Mouse (Mus musculus) G1E (cell line): ENCODE measurements around the gene Pelp1. TPM values are rescaled to one million over a fixed set of nuclear protein-coding genes. Genes with fewer than 3 reads are reported as not detected.
A peak's percentile ranks its signal among the peaks of the same experiment; 100 is the strongest.

ENCODE experiments used
- ATAC-seq: 2 replicates; pipeline ENCODE4 v1.8.0; 2016; ENCODE audit warnings: mild to moderate bottlenecking; ENCODE audit not compliant: insufficient number of reproducible peaks, poor library complexity, low FRiP score, severe bottlenecking; ENCODE audit errors: extremely low read depth
- DNase-seq: peaks from one replicate; pipeline ENCODE4 v3.0.0; 2012; ENCODE audit warnings: low spot score
- H3K27me3 ChIP-seq: 2 replicates; pipeline ENCODE4 v1.6.1; 2012; ENCODE audit warnings: mild to moderate bottlenecking, low read length, inconsistent platforms; ENCODE audit not compliant: insufficient read depth
- H3K36me3 ChIP-seq: replicated peaks from 2 replicates; pipeline ENCODE3; 2012; ENCODE audit warnings: mild to moderate bottlenecking, inconsistent platforms
- H3K4me1 ChIP-seq: 2 replicates; pipeline ENCODE4 v1.6.1; 2012; ENCODE audit warnings: low read depth, low read length, inconsistent platforms, mixed read lengths; ENCODE audit not compliant: insufficient read depth
- H3K4me3 ChIP-seq: 2 replicates; pipeline ENCODE4 v1.5.1; 2012; ENCODE audit warnings: low read depth, mild to moderate bottlenecking, inconsistent platforms, low read length, moderate library complexity, mixed read lengths
- H3K9me3 ChIP-seq: replicated peaks from 2 replicates; pipeline ENCODE4 v1.6.1; 2012; ENCODE audit warnings: inconsistent platforms
- CTCF ChIP-seq: IDR thresholded peaks from 2 replicates; pipeline ENCODE4 v1.5.1; 2012; ENCODE audit warnings: low read depth, low read length, inconsistent platforms, mixed read lengths
- GATA1 ChIP-seq: IDR thresholded peaks from 2 replicates; pipeline ENCODE4 v1.6.1; 2012; ENCODE audit warnings: borderline replicate concordance, low read length, inconsistent platforms, mixed read lengths
- GATA2 ChIP-seq: IDR thresholded peaks from 2 replicates; pipeline ENCODE4 v1.6.1; 2012; ENCODE audit warnings: low read depth, low read length, inconsistent platforms, borderline replicate concordance
- POLR2AphosphoS5 ChIP-seq: IDR thresholded peaks from 2 replicates; pipeline ENCODE4 v1.6.1; 2012; ENCODE audit warnings: low read depth, low read length, inconsistent platforms; ENCODE audit not compliant: insufficient replicate concordance
- TAL1 ChIP-seq: conservative IDR thresholded peaks from 2 replicates; pipeline ENCODE4 v1.6.1; 2012; ENCODE audit warnings: low read depth, low read length, inconsistent platforms, mixed read lengths
- polyA plus RNA-seq: library from polyadenylated mRNA; stranded (reverse); fragments of >175 nt; gene quantifications from 2 replicates; pipeline ENCODE4 v1.2.3, GENCODE M21; 2012
- total RNA-seq, 2 experiments: library from RNA; stranded (forward) in 1 of 2; stranded (reverse) in 1 of 2; fragments of 200-1000 nt in 1 of 2; fragments of >200 nt in 1 of 2; fragmentation: Nextera tagmentation in 1 of 2; gene quantifications; 2 replicates each; pipeline ENCODE4 v1.2.3; 2014 to 2017

Gene Pelp1
- total RNA-seq (2014; fragmentation: Nextera tagmentation) = 36.5 and 39.9 TPM in 2 replicates
- 6.9 and 7.8 TPM in 2 replicates for total RNA-seq (2017)
- 104 and 111 TPM in 2 replicates for polyA plus RNA-seq

- ATAC-seq = peak; percentile 78
- TF ChIP-seq GATA1 = no peak
- no peak for TF ChIP-seq POLR2AphosphoS5
- no peak for TF ChIP-seq CTCF
- TF ChIP-seq TAL1 = no peak
- TF ChIP-seq GATA2 = no peak
- Histone ChIP-seq H3K36me3 (peaks cover 40% of the 10 kb centered on the region), H3K9me3 (no peaks in the 10 kb centered on the region), H3K27me3 (no peaks in the 10 kb centered on the region), H3K4me1 (peaks cover 29% of the 10 kb centered on the region), H3K4me3 (peak within 1 kb of the TSS; percentile 96)
- peak; percentile 93 for DNase-seq
Observed at GRCm38 (mm10) chr11:70409594-70410296, at the start of gene Pelp1. Pelp1 (minus strand) TSS chr11:70410031.

- Histone ChIP-seq H3K27me3 (peaks cover 19% of the 10 kb centered on the region; the same call in 1 of the 2 replicates), H3K4me3 (no peak within 1 kb of the TSS), H3K4me1 (peaks cover 6% of the 10 kb centered on the region), H3K36me3 (peaks cover 13% of the 10 kb centered on the region), H3K9me3 (no peaks in the 10 kb centered on the region)
- no peak for ATAC-seq
- TF ChIP-seq POLR2AphosphoS5 = no peak
- no peak for TF ChIP-seq GATA2
- no peak for TF ChIP-seq TAL1
- TF ChIP-seq CTCF = no peak
- TF ChIP-seq GATA1 = no peak
- DNase-seq = no peak
Observed at GRCm38 (mm10) chr11:70458688-70459600, 49.1 kb upstream of the Pelp1 start, which contains the start of gene Zmynd15. Zmynd15 (plus strand) TSS chr11:70459433.

GRCm38 (mm10) chr11:70453261-70454044 lies 43.6 kb upstream of the Pelp1 start:
- DNase-seq (peak; percentile 45), ATAC-seq (no peak)
- TF ChIP-seq CTCF (no peak), TAL1 (no peak), GATA2 (no peak), POLR2AphosphoS5 (no peak), GATA1 (no peak)
- Histone ChIP-seq H3K36me3 (peaks cover 24% of the 10 kb centered on the region), H3K27me3 (0 out of 2 replicates have a peak, but pooled peaks cover 1% of the 10 kb centered on the region), H3K4me3 (peak overlapping the region; percentile 13; the same call in 1 of the 2 replicates), H3K4me1 (peaks cover 41% of the 10 kb centered on the region), H3K9me3 (no peaks in the 10 kb centered on the region)

- Histone ChIP-seq H3K4me1 (peaks cover 44% of the 10 kb centered on the region), H3K27me3 (peaks cover 3% of the 10 kb centered on the region; the same call in 1 of the 2 replicates), H3K4me3 (peak within 1 kb of the TSS; percentile 90), H3K36me3 (peaks cover 24% of the 10 kb centered on the region), H3K9me3 (no peaks in the 10 kb centered on the region)
- TF ChIP-seq CTCF (peak; percentile 47; the same call in 1 of the 2 replicates), GATA1 (no peak)
- DNase-seq = peak; percentile 81
- peak; percentile 91 for ATAC-seq
Observed at GRCm38 (mm10) chr11:70451797-70452498, 42.1 kb upstream of the Pelp1 start, which contains the start of gene Med11. Med11 (plus strand) TSS chr11:70451919.

- DNase-seq = no peak
- H3K36me3 ChIP-seq = peaks cover 24% of the 10 kb centered on the region
- H3K4me1 ChIP-seq = peaks cover 50% of the 10 kb centered on the region
- no peak overlapping the region for H3K4me3 ChIP-seq
- H3K9me3 ChIP-seq = no peaks in the 10 kb centered on the region
- H3K27me3 ChIP-seq = peaks cover 6% of the 10 kb centered on the region; the same call in 1 of the 2 replicates
- no peak for TF ChIP-seq POLR2AphosphoS5
- ATAC-seq = no peak
Observed at GRCm38 (mm10) chr11:70450926-70451325, 41.1 kb upstream of the Pelp1 start.
